Mouse (Mus musculus) forebrain, embryonic 15.5 days (tissue): ENCODE results near the gene Tmeff1. TPM values are rescaled to one million over a fixed set of nuclear protein-coding genes. Genes with fewer than 3 reads are reported as not detected.

Source experiments
- ATAC-seq: fragments of 200-750 bp; cut with Nextera tagmentation; replicated peaks from 2 replicates; pipeline ENCODE4 v1.8.0; 2017; ENCODE audit warnings: mild to moderate bottlenecking, moderate TSS enrichment, moderate library complexity
- H3K27ac ChIP-seq: fragments of 300-500 bp; sonication (generic); replicated peaks from 2 replicates; pipeline ENCODE4 v1.5.1; 2015; ENCODE audit warnings: mild to moderate bottlenecking, inconsistent platforms
- H3K27me3 ChIP-seq: fragments of 300-500 bp; sonication (generic); 2 replicates; pipeline ENCODE4 v1.6.1; 2015; ENCODE audit warnings: inconsistent platforms
- H3K36me3 ChIP-seq: fragments of 300-500 bp; sonication (generic); 2 replicates; pipeline ENCODE4 v1.6.1; 2015; ENCODE audit warnings: mild to moderate bottlenecking, inconsistent platforms
- H3K4me1 ChIP-seq: fragments of 300-500 bp; sonication (generic); 2 replicates; pipeline ENCODE4 v1.6.1; 2015; ENCODE audit warnings: inconsistent platforms
- H3K4me2 ChIP-seq: fragments of 300-500 bp; sonication (generic); replicated peaks from 2 replicates; pipeline ENCODE4 v1.6.1; 2015; ENCODE audit warnings: mild to moderate bottlenecking, inconsistent platforms
- H3K4me3 ChIP-seq: fragments of 300-500 bp; sonication (generic); 2 replicates; pipeline ENCODE4 v1.5.1; 2015; ENCODE audit warnings: mild to moderate bottlenecking, inconsistent platforms
- H3K9ac ChIP-seq: fragments of 300-500 bp; sonication (generic); replicated peaks from 2 replicates; pipeline ENCODE4 v1.6.1; 2015; ENCODE audit warnings: mild to moderate bottlenecking, inconsistent platforms
- H3K9me3 ChIP-seq: fragments of 300-500 bp; sonication (generic); 2 replicates; pipeline ENCODE4 v1.6.1; 2016; ENCODE audit warnings: inconsistent platforms
- WGBS: fragments of 180-500 bp; shearing (Covaris S2); methylation state at CpG from one replicate; pipeline ENCODE4 v1.1.7; 2015; ENCODE audit warnings: mixed read lengths; 5-methylcytosine and 5-hydroxymethylcytosine counted together
- polyA plus RNA-seq: library from polyadenylated mRNA; unstranded; fragments of >200 nt; fragmentation: Nextera tagmentation; extraction: Ambion mirVana; gene quantifications from 2 replicates; pipeline ENCODE4 v1.2.1, GENCODE M21; 2015

Gene Tmeff1
- polyA plus RNA-seq, 1 experiment from 2014 or later = 241 TPM

GRCm38 (mm10) chr4:48546568-48547496 is 38.1 kb upstream of the Tmeff1 start:
- peak; percentile 62 for ATAC-seq
- Histone ChIP-seq H3K4me1 (peaks cover 76% of the 10 kb centered on the region), H3K9ac (no peak overlapping the region), H3K27me3 (no peaks in the 10 kb centered on the region), H3K4me3 (no peak overlapping the region), H3K36me3 (no peaks in the 10 kb centered on the region), H3K27ac (peak overlapping the region; percentile 60), H3K4me2 (0 out of 2 replicates have a peak overlapping the region, but pooled peaks have one; percentile 0), H3K9me3 (no peaks in the 10 kb centered on the region)
- 17% methylated on average over 9 of the region's 9 CpGs for WGBS

- peak; percentile 31; the same call in 1 of the 2 replicates for ATAC-seq
- H3K27me3 ChIP-seq = no peaks in the 10 kb centered on the region
- 45% methylated on average over 6 of the region's 6 CpGs for WGBS
- H3K9me3 ChIP-seq = no peaks in the 10 kb centered on the region
- no peak overlapping the region for H3K4me3 ChIP-seq
- H3K4me2 ChIP-seq = no peak overlapping the region
- H3K36me3 ChIP-seq = peaks cover 14% of the 10 kb centered on the region
- H3K9ac ChIP-seq = no peak overlapping the region
- H3K27ac ChIP-seq = peak overlapping the region; percentile 27; the same call in 1 of the 2 replicates
- H3K4me1 ChIP-seq = peaks cover 60% of the 10 kb centered on the region
Measured at GRCm38 (mm10) chr4:48548393-48549045, 36.5 kb upstream of the Tmeff1 start.

- H3K9me3 ChIP-seq = no peaks in the 10 kb centered on the region
- no peak overlapping the region for H3K9ac ChIP-seq
- WGBS = 59% methylated on average over 5 of the region's 5 CpGs
- H3K36me3 ChIP-seq = peaks cover 20% of the 10 kb centered on the region
- ATAC-seq = no peak
- no peaks in the 10 kb centered on the region for H3K27me3 ChIP-seq
- no peak overlapping the region for H3K27ac ChIP-seq
- no peak overlapping the region for H3K4me3 ChIP-seq
- no peak overlapping the region for H3K4me2 ChIP-seq
- H3K4me1 ChIP-seq = peaks cover 52% of the 10 kb centered on the region
Measured at GRCm38 (mm10) chr4:48549661-48550060, 35.3 kb upstream of the Tmeff1 start.

- peaks cover 30% of the 10 kb centered on the region for H3K4me1 ChIP-seq
- H3K27ac ChIP-seq = no peak overlapping the region
- no peak overlapping the region for H3K4me3 ChIP-seq
- no peaks in the 10 kb centered on the region for H3K27me3 ChIP-seq
- no peak for ATAC-seq
- H3K4me2 ChIP-seq = no peak overlapping the region
- H3K9me3 ChIP-seq = no peaks in the 10 kb centered on the region
- peaks cover 23% of the 10 kb centered on the region for H3K36me3 ChIP-seq
- no peak overlapping the region for H3K9ac ChIP-seq
- WGBS = 85% methylated on average over 27 of the region's 27 CpGs
Measured at GRCm38 (mm10) chr4:48552486-48553064, 32.4 kb upstream of the Tmeff1 start.

- no peaks in the 10 kb centered on the region for H3K9me3 ChIP-seq
- H3K27me3 ChIP-seq = no peaks in the 10 kb centered on the region
- H3K36me3 ChIP-seq = peaks cover 29% of the 10 kb centered on the region
- 90% methylated on average over 7 of the region's 7 CpGs for WGBS
- ATAC-seq = no peak
- no peak overlapping the region for H3K27ac ChIP-seq
- H3K4me2 ChIP-seq = no peak overlapping the region
- H3K4me1 ChIP-seq = peaks cover 15% of the 10 kb centered on the region
- H3K4me3 ChIP-seq = no peak overlapping the region
- no peak overlapping the region for H3K9ac ChIP-seq
Measured at GRCm38 (mm10) chr4:48554132-48554531, 30.8 kb upstream of the Tmeff1 start.

GRCm38 (mm10) chr4:48555729-48556128 is 29.2 kb upstream of the Tmeff1 start:
- H3K27ac ChIP-seq = no peak overlapping the region
- no peak overlapping the region for H3K9ac ChIP-seq
- no peak for ATAC-seq
- no peak overlapping the region for H3K4me2 ChIP-seq
- H3K27me3 ChIP-seq = no peaks in the 10 kb centered on the region
- WGBS = 20% methylated on average over 3 of the region's 3 CpGs
- no peak overlapping the region for H3K4me3 ChIP-seq
- H3K36me3 ChIP-seq = peaks cover 30% of the 10 kb centered on the region
- H3K9me3 ChIP-seq = no peaks in the 10 kb centered on the region
- H3K4me1 ChIP-seq = peaks cover 9% of the 10 kb centered on the region; the same call in 1 of the 2 replicates

- Histone ChIP-seq H3K9ac (no peak overlapping the region), H3K36me3 (peaks cover 31% of the 10 kb centered on the region), H3K4me2 (no peak overlapping the region), H3K4me1 (peaks cover 7% of the 10 kb centered on the region; the same call in 1 of the 2 replicates), H3K4me3 (no peak overlapping the region), H3K9me3 (no peaks in the 10 kb centered on the region), H3K27me3 (no peaks in the 10 kb centered on the region), H3K27ac (no peak overlapping the region)
- ATAC-seq = no peak
- WGBS = 64% methylated on average over 14 of the region's 14 CpGs
Measured at GRCm38 (mm10) chr4:48559652-48560051, 25.3 kb upstream of the Tmeff1 start.

GRCm38 (mm10) chr4:48561824-48562223 is 23.1 kb upstream of the Tmeff1 start:
- WGBS = 92% methylated on average over 8 of the region's 8 CpGs
- H3K36me3 ChIP-seq = peaks cover 31% of the 10 kb centered on the region

GRCm38 (mm10) chr4:48564962-48565361 is 20.0 kb upstream of the Tmeff1 start:
- ATAC-seq = no peak
- H3K4me2 ChIP-seq = no peak overlapping the region
- H3K27ac ChIP-seq = no peak overlapping the region
- H3K4me1 ChIP-seq = no peaks in the 10 kb centered on the region
- H3K9me3 ChIP-seq = no peaks in the 10 kb centered on the region
- H3K27me3 ChIP-seq = no peaks in the 10 kb centered on the region
- H3K36me3 ChIP-seq = peaks cover 22% of the 10 kb centered on the region
- H3K9ac ChIP-seq = no peak overlapping the region
- H3K4me3 ChIP-seq = no peak overlapping the region

More at GRCm38 (mm10) chr4:48561824-48562223, 23.1 kb upstream of the Tmeff1 start:
- H3K27ac ChIP-seq = no peak overlapping the region
- no peak overlapping the region for H3K9ac ChIP-seq
- H3K27me3 ChIP-seq = no peaks in the 10 kb centered on the region
- H3K4me3 ChIP-seq = no peak overlapping the region
- H3K4me2 ChIP-seq = no peak overlapping the region
- peaks cover 2% of the 10 kb centered on the region; the same call in 1 of the 2 replicates for H3K4me1 ChIP-seq
- no peak for ATAC-seq
- no peaks in the 10 kb centered on the region for H3K9me3 ChIP-seq

GRCm38 (mm10) chr4:48576361-48576760 is 8.6 kb upstream of the Tmeff1 start:
- no peak overlapping the region for H3K9ac ChIP-seq
- H3K9me3 ChIP-seq = no peaks in the 10 kb centered on the region
- H3K4me1 ChIP-seq = peaks cover 4% of the 10 kb centered on the region; the same call in 1 of the 2 replicates
- no peak overlapping the region for H3K4me2 ChIP-seq
- H3K27ac ChIP-seq = no peak overlapping the region
- H3K36me3 ChIP-seq = no peaks in the 10 kb centered on the region
- 85% methylated on average over 7 of the region's 7 CpGs for WGBS
- no peak overlapping the region for H3K4me3 ChIP-seq
- ATAC-seq = no peak
- no peaks in the 10 kb centered on the region for H3K27me3 ChIP-seq

- Histone ChIP-seq H3K9me3 (no peaks in the 10 kb centered on the region), H3K27ac (no peak overlapping the region), H3K4me2 (no peak overlapping the region), H3K9ac (no peak overlapping the region), H3K4me3 (no peak overlapping the region), H3K4me1 (peaks cover 9% of the 10 kb centered on the region), H3K36me3 (no peaks in the 10 kb centered on the region), H3K27me3 (no peaks in the 10 kb centered on the region)
- ATAC-seq = peak; percentile 65; the same call in 1 of the 2 replicates
- WGBS = 66% methylated on average over 1 of the region's 1 CpGs
Measured at GRCm38 (mm10) chr4:48577831-48578230, 7.1 kb upstream of the Tmeff1 start.

GRCm38 (mm10) chr4:48578399-48578798 is 6.6 kb upstream of the Tmeff1 start:
- H3K9me3 ChIP-seq = no peaks in the 10 kb centered on the region
- ATAC-seq = 0 out of 2 replicates have a peak, but pooled peaks have one; percentile 18
- peaks cover 9% of the 10 kb centered on the region for H3K4me1 ChIP-seq
- no peak overlapping the region for H3K9ac ChIP-seq
- no peaks in the 10 kb centered on the region for H3K27me3 ChIP-seq
- WGBS = 43% methylated on average over 4 of the region's 4 CpGs
- H3K4me2 ChIP-seq = no peak overlapping the region
- no peak overlapping the region for H3K27ac ChIP-seq
- no peak overlapping the region for H3K4me3 ChIP-seq
- H3K36me3 ChIP-seq = no peaks in the 10 kb centered on the region
